Mouse (Mus musculus) gonadal fat pad, adult 2 months (tissue): ENCODE data around the gene Pbdc1. TPM values are rescaled to one million over a fixed set of nuclear protein-coding genes. Genes with fewer than 3 reads are reported as not detected.
"Not testable (repeated sequence)": the region's sequence is repeated elsewhere in the genome, so short reads cannot be mapped to it uniquely, and the experiment has no call there.

Source experiments
- DNase-seq: peaks from one replicate; pipeline ENCODE4 v3.0.0-alpha.2; 2012; ENCODE audit warnings: low read depth
- polyA plus RNA-seq: library from polyadenylated mRNA; depleted of rRNA; stranded (reverse); fragments of >200 nt; gene quantifications from 2 replicates; pipeline ENCODE4 v1.2.3, GENCODE M21; 2012; rRNA removed

Pbdc1 gene
- 8.1 and 9.0 TPM in 2 replicates for polyA plus RNA-seq

- no peak for DNase-seq
Observed at GRCm38 (mm10) chrX:105079615-105080092, at the start of gene Pbdc1. Gene Pbdc1 (plus strand): TSS chrX:105079756.

GRCm38 (mm10) chrX:105037666-105038065 lies 41.9 kb upstream of the Pbdc1 start:
- no peak for DNase-seq

GRCm38 (mm10) chrX:105064294-105064693 lies 15.3 kb upstream of the Pbdc1 start:
- DNase-seq = no peak

- DNase-seq = no peak
Observed at GRCm38 (mm10) chrX:105064801-105065200, 14.8 kb upstream of the Pbdc1 start.

GRCm38 (mm10) chrX:105069671-105070503 lies 9.7 kb upstream of the Pbdc1 start:
- DNase-seq = peak; percentile 34

- DNase-seq = no peak
Observed at GRCm38 (mm10) chrX:105079151-105079550, 405 bp upstream of the Pbdc1 start.

- no peak for DNase-seq
Observed at GRCm38 (mm10) chrX:105080096-105080495, 540 bp downstream of the Pbdc1 start.

- DNase-seq = not testable (repeated sequence)
Observed at GRCm38 (mm10) chrX:105083013-105083412, 3.5 kb downstream of the Pbdc1 start.

- no peak for DNase-seq
Observed at GRCm38 (mm10) chrX:105104175-105104574, 24.6 kb downstream of the Pbdc1 start.

- DNase-seq = no peak
Observed at GRCm38 (mm10) chrX:105114994-105115393, 35.4 kb downstream of the Pbdc1 start.

- DNase-seq = no peak
Observed at GRCm38 (mm10) chrX:105120275-105121226, 41.0 kb downstream of the Pbdc1 start, which contains the start of gene Magee1. Gene Magee1 (plus strand): TSS chrX:105120378.

- no peak for DNase-seq
Observed at GRCm38 (mm10) chrX:105121227-105121865, 41.8 kb downstream of the Pbdc1 start.

GRCm38 (mm10) chrX:105124903-105125302 lies 45.3 kb downstream of the Pbdc1 start:
- no peak for DNase-seq

GRCm38 (mm10) chrX:105151872-105152461 lies 72.4 kb downstream of the Pbdc1 start:
- DNase-seq = no peak

- DNase-seq = not testable (repeated sequence)
Observed at GRCm38 (mm10) chrX:105165007-105165406, 85.5 kb downstream of the Pbdc1 start.

Other genes with a start within 250 kb of the Pbdc1 start
- 0.26 and 0.47 TPM in 2 replicates for gene Magee2, start 222.5 kb upstream of the Pbdc1 start, polyA plus RNA-seq
- gene Magee1, start 40.6 kb downstream of the Pbdc1 start, polyA plus RNA-seq = 10.5 and 10.8 TPM in 2 replicates